Mouse (Mus musculus) cerebellum, adult 2 months (tissue): ENCODE measurements at regions not wholly inside any gene's neighbourhood (a gene's known extent, or its start where the extent isn't known, plus 50 kb on each side); places are given as distances from the start of the nearest gene placed in this dataset.

Source experiments
- DNase-seq, 2 experiments: peaks; one replicate each; pipeline ENCODE4 v3.0.0; 2021
- H3K27ac ChIP-seq: fragments of 200-500 bp; 2 replicates; pipeline ENCODE4 v1.5.1; 2012; ENCODE audit warnings: low read length, control low read depth, inconsistent platforms; ENCODE audit not compliant: insufficient read depth
- H3K27me3 ChIP-seq: fragments of 200-500 bp; 2 replicates; pipeline ENCODE4 v1.6.1; 2012; ENCODE audit warnings: inconsistent platforms, mild to moderate bottlenecking, low read length, moderate library complexity; ENCODE audit not compliant: control insufficient read depth, insufficient read depth
- H3K4me1 ChIP-seq: fragments of 200-500 bp; 2 replicates; pipeline ENCODE4 v1.6.1; 2011; ENCODE audit warnings: low read length; ENCODE audit not compliant: control insufficient read depth, insufficient read depth
- H3K4me3 ChIP-seq: fragments of 200-500 bp; replicated peaks from 2 replicates; pipeline ENCODE3; 2011; ENCODE audit warnings: mild to moderate bottlenecking, low read depth, low read length, control low read depth; ENCODE audit not compliant: insufficient read depth
- CTCF ChIP-seq: fragments of 200-500 bp; IDR thresholded peaks from 2 replicates; pipeline ENCODE4 v1.5.1; 2011; ENCODE audit warnings: low read depth, mild to moderate bottlenecking, control low read depth, low read length, moderate library complexity, borderline replicate concordance; ENCODE audit not compliant: insufficient read depth
- POLR2A ChIP-seq: fragments of 200-500 bp; IDR thresholded peaks from 2 replicates; pipeline ENCODE4 v1.6.1; 2011; ENCODE audit warnings: low read length, control low read depth, borderline replicate concordance; ENCODE audit not compliant: insufficient read depth
- WGBS: fragments of 180-500 bp; shearing (Covaris S2); methylation state at CpG from one replicate; pipeline ENCODE4 v1.1.7; 2018; 5-methylcytosine and 5-hydroxymethylcytosine counted together

- WGBS: 9% methylated on average over 18 of the region's 18 CpGs
These were observed 170.3 kb upstream of the Olig3 start for GRCm38 (mm10) chr10:19185790-19186581.

GRCm38 (mm10) chr10:19184886-19185285 lies 169.4 kb upstream of the Tnfaip3 start:
- Histone ChIP-seq H3K4me3 (no peak overlapping the region), H3K27me3 (no peaks in the 10 kb centered on the region), H3K4me1 (no peaks in the 10 kb centered on the region), H3K27ac (no peak overlapping the region)
- no peak for TF ChIP-seq CTCF
- TF ChIP-seq POLR2A: no peak
- 95% methylated on average over 7 of the region's 7 CpGs for WGBS
- no peak for DNase-seq

More at GRCm38 (mm10) chr10:19185790-19186581, 170.3 kb upstream of the Olig3 start:
- peak overlapping the region; percentile 49 for H3K4me3 ChIP-seq
- H3K27me3 ChIP-seq: no peaks in the 10 kb centered on the region
- H3K27ac ChIP-seq: no peak overlapping the region
- H3K4me1 ChIP-seq: no peaks in the 10 kb centered on the region
- peak; percentile 18 to 29 for DNase-seq
- TF ChIP-seq POLR2A (no peak), CTCF (peak; percentile 66)

GRCm38 (mm10) chr10:19177895-19178294 lies 162.4 kb upstream of the Tnfaip3 start:
- no peak overlapping the region for H3K27ac ChIP-seq
- no peaks in the 10 kb centered on the region for H3K4me1 ChIP-seq
- no peak for TF ChIP-seq POLR2A
- TF ChIP-seq CTCF: no peak
- DNase-seq: no peak
- no peaks in the 10 kb centered on the region for H3K27me3 ChIP-seq
- WGBS: 90% methylated on average over 5 of the region's 5 CpGs
- no peak overlapping the region for H3K4me3 ChIP-seq

GRCm38 (mm10) chr10:19177414-19177813 lies 162.0 kb upstream of the Tnfaip3 start:
- Histone ChIP-seq H3K27me3 (no peaks in the 10 kb centered on the region), H3K27ac (no peak overlapping the region), H3K4me1 (no peaks in the 10 kb centered on the region), H3K4me3 (no peak overlapping the region)
- 92% methylated on average over 2 of the region's 2 CpGs for WGBS
- DNase-seq: no peak
- TF ChIP-seq CTCF (no peak), POLR2A (no peak)

GRCm38 (mm10) chr10:19176249-19176648 lies 160.8 kb upstream of the Tnfaip3 start:
- H3K27me3 ChIP-seq: no peaks in the 10 kb centered on the region
- no peak for DNase-seq
- WGBS: 85% methylated on average over 3 of the region's 3 CpGs
- no peak overlapping the region for H3K27ac ChIP-seq
- no peaks in the 10 kb centered on the region for H3K4me1 ChIP-seq
- TF ChIP-seq CTCF (no peak), POLR2A (no peak)
- H3K4me3 ChIP-seq: no peak overlapping the region

- TF ChIP-seq CTCF (no peak), POLR2A (no peak)
- no peak for DNase-seq
- WGBS: 79% methylated on average over 3 of the region's 3 CpGs
- Histone ChIP-seq H3K4me3 (no peak overlapping the region), H3K4me1 (no peaks in the 10 kb centered on the region), H3K27ac (no peak overlapping the region), H3K27me3 (no peaks in the 10 kb centered on the region)
These were observed 156.4 kb upstream of the Tnfaip3 start for GRCm38 (mm10) chr10:19171834-19172233.

- no peak for DNase-seq
- Histone ChIP-seq H3K27ac (no peak overlapping the region), H3K27me3 (no peaks in the 10 kb centered on the region), H3K4me3 (no peak overlapping the region), H3K4me1 (no peaks in the 10 kb centered on the region)
- WGBS: 69% methylated on average over 4 of the region's 4 CpGs
- TF ChIP-seq POLR2A (no peak), CTCF (no peak)
These were observed 155.1 kb upstream of the Tnfaip3 start for GRCm38 (mm10) chr10:19170596-19170995.

GRCm38 (mm10) chr10:19169272-19169671 lies 153.8 kb upstream of the Tnfaip3 start:
- H3K4me1 ChIP-seq: no peaks in the 10 kb centered on the region
- WGBS: 77% methylated on average over 2 of the region's 2 CpGs
- H3K27ac ChIP-seq: no peak overlapping the region
- no peak for TF ChIP-seq POLR2A
- no peak for TF ChIP-seq CTCF
- H3K27me3 ChIP-seq: no peaks in the 10 kb centered on the region
- no peak for DNase-seq
- no peak overlapping the region for H3K4me3 ChIP-seq
